Mouse (Mus musculus): ENCODE results near the gene 4930438A08Rik.
"Not testable (repeated sequence)": the region's sequence is repeated elsewhere in the genome, so short reads cannot be mapped to it uniquely, and the experiment has no call there.

The 4930438A08Rik gene

DNA sequence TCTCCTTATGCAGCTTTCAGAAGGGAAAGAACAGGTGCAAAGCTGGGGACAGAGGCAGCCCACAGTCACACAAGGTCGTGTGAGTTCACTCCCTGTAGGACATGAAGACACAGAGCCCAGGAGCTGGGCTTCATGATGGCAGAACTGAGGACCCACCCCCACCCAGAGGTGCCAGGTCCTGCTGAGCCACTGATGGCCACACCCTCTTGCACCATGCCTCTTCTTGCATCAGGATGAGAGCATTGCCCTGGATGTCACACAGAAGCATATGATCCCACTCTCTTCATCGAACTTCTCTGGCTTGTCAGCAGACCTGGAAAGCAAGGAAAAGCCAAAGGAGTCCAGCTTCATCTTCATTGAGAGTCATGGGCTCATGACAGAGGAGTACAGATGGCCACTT lies at the start of gene 4930438A08Rik:
4930438A08Rik (plus strand) TSS at position 228 of the 400 bp plus-strand sequence.
- DNase-seq, result no peak

- not testable (repeated sequence) for DNase-seq
Measured at GRCm38 (mm10) chr11:58224872-58225271, 49.7 kb upstream of the 4930438A08Rik start.

DNA sequence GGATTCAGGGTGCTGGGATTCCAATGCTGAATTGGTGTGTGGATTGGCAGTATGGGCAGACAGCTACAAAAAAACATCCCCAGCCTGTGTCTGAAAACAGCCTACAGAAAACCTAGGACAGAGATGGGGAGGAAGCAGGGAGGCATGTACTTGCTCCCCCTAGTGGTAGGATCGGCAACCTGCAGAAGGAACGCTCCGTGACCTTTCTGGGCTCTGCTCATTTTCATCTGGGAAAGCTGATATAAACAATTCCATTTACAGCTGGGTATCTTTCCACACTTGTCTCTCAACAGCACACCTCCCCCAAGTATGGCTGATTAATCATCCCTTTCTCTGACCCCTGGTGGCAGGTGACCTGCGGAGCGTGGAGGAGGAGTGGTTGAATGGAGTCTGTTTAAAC lies 48.9 kb upstream of the 4930438A08Rik start:
- DNase-seq, result peak; percentile 43

- no peak for DNase-seq
Measured at GRCm38 (mm10) chr11:58226425-58226824, 48.2 kb upstream of the 4930438A08Rik start.

GRCm38 (mm10) chr11:58228021-58228420 lies 46.6 kb upstream of the 4930438A08Rik start:
- not testable (repeated sequence) for DNase-seq

GRCm38 (mm10) chr11:58230396-58230910 lies 44.1 kb upstream of the 4930438A08Rik start:
- no peak for DNase-seq

GRCm38 (mm10) chr11:58231156-58231555 lies 43.4 kb upstream of the 4930438A08Rik start:
- no peak for DNase-seq

DNA sequence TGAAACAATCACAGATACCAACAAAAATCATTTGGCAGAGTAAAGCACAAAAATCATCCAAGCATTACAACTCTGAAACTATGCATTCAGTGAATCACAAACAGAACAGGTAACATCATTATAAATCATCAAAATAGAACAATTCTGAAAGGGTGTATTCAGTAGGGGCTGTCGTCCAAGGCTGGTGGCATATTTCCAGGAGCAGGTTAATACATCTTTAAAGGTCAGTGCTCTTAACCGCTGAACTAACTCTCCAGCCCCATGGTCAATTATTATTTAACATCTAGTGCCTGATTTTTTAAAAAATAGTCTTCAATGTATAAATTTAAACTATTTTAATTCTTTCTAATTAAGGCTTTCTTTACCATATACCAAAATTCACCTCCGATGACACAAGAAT lies 40.0 kb upstream of the 4930438A08Rik start:
- not testable (repeated sequence) for DNase-seq

DNA sequence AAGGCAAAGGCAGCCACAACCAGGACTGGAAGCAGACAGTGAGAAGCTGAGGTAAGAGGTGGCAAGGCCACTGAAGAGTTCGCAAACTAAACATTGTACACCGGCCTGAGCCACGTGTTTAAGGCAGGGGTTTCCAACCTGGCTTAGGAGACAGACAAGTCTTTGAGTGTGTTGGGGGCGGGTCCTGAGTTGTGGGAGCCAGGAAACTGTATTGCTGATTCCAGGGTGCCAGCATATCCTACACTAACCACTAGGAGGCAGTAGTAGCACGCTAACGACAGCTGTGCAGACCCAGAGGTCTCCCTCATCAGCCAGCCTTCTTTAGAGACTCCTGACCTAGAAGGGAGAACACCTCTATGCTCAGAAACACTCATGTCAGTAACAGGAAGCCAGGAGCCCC lies 39.4 kb upstream of the 4930438A08Rik start:
- no peak for DNase-seq

- no peak for DNase-seq
Measured at GRCm38 (mm10) chr11:58238840-58239791, 35.5 kb upstream of the 4930438A08Rik start.

DNA sequence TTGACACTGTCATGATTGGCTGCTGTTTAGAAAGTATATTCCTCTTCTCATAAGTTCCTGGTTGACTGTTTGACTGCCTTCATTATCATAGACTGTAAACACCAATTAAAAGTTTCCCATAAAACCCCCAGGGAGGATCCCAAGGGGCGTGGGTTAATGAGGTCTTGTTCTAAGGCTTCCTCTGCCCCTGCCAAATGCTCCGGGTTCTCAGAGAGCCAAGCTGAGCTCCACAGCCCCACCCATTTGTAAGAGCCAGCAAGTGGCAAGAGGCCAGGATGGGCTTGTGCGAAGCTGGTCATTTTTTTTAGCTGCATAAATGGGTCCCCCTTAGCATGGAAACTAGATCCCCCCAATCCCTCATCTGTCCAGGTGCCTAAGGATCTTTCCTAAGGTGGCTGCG lies 27.3 kb upstream of the 4930438A08Rik start:
- DNase-seq, result no peak

- no peak for DNase-seq
Measured at GRCm38 (mm10) chr11:58249203-58249981, 25.2 kb upstream of the 4930438A08Rik start.

DNA sequence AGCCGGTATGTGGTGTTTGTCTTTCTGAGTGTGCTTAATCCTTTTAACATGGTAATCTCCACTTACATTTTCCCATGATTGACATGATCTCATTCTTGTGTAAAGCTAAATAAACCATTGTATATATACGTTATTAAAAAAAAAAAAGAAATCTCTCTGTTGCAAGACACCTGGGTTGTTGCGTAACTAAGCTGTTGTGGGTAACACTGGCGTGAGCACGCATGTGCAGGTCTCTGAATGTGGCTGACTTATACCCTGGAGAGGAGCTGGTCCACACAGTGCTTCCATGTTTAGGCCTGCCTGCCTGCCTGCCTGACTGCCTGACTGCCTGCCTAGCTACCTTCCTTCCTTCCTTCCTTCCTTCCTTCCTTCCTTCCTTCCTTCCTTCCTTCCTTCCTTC lies 24.0 kb upstream of the 4930438A08Rik start:
- DNase-seq, result no peak

DNA sequence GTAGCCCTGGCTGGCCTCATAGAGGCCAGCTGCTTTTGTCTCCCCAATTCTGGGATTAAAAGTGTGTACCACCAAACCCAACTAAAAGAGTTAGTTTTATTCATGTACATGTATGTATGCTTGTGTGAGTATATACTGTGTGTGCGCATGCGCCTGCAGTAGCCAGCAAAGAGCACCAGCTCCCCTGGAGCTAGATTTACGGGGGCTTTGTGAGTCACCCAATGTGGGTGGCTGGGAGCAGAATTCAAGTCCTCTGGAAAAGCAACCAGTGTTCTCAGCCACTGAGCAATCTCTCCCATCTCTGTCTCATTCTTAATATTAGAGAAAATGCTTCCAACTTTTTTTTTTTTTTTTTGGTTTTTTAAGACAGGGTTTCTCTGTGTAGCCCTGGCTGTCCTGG lies 20.2 kb upstream of the 4930438A08Rik start:
- DNase-seq, result no peak

DNA sequence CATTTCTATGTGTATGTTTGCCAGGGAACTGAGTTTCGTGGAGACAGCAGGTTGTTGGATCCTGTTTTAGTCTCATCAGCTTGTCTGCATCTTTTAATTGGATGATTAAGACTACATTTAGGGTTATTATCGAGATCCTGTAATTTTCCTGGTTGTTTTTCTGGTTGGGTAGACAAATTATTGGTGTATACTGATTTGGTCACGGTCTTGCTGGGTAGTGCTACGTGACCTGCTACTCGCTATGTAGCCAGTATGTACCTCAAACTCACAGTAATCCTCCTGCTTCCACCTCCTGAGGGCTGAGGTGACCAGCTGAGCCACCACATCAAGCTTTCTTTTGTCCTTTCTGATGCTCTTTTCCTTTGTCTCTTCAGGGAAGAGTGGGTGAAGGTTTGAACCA lies 16.8 kb upstream of the 4930438A08Rik start:
- no peak for DNase-seq

GRCm38 (mm10) chr11:58260156-58260555 lies 14.4 kb upstream of the 4930438A08Rik start:
- no peak for DNase-seq

DNA sequence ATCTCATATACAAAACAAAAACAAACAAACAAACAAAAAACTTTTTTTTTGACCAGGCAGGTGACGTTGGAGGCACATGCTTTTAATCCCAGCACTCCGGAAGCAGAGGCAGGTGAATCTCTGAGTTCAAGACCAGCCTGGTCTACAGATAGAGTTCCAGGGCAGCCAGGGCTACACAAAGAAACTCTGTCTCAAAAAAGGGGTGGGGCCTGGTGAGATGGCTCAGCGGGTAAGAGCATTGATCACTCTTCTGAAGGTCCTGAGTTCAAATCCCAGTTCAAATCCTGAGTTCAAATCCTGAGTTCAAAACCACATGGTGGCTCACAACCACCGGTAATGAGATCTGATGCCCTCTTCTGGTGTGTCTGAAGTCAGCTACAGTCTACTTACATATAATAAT lies 12.8 kb upstream of the 4930438A08Rik start:
- no peak for DNase-seq

DNA sequence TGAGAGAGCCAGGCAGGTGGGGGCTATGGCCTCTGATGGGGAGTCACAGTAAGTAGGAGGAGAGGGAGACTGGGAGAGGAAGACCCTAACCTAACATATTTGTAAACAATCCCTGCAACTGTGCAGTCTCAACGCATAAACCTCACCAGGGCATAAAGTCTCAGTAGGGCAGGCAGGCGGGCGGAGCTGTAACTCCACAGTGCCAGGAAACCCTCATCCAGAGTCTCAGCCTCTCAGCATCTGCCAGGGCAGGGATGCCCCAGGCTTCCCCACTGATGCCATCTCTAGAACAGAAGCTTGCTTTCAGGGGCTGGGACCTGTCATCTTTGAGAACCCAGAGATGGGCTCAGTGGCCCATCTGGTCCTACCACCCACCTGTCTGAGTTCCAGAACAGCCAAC lies 12.3 kb upstream of the 4930438A08Rik start:
- no peak for DNase-seq

- DNase-seq, result no peak
Measured at GRCm38 (mm10) chr11:58263516-58263915, 11.1 kb upstream of the 4930438A08Rik start.

DNA sequence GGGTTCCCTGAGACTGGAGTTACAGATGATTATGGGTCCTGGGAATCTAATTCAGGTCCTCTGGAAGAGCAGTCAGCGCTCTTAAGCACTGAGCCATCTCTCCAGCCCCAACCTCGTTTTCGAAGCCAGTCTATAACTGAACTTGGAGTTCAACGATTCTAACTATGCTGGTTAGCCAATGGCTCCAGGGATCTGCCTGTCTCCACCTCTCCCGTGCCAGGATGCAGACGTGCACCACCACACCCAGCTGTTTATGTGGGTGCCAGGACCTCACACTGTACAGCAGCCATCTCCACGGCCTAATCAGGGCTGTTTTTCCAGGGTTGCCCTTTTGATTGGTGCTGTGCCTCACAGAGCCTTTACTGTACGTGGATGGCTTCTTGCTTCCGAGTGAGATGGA lies 10.1 kb upstream of the 4930438A08Rik start:
- no peak for DNase-seq

DNA sequence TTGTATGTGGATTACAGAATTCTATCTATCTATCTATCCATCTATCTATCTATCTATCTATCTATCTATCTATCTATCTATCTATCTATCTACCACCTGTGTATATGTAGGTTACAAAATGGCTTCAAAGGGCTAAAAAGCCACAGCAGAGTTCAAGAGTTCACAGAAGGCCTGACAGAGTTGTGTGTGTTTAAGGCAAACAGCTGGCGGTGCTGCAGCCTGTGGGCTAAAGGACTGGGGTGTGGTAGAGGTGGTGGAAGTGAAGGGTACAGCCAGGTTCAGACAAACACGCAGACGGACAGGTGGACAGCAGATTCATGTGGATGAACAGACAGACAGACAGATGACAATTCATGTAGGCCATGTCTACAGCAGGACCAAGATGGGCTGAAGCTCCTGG lies 6.3 kb upstream of the 4930438A08Rik start:
- DNase-seq, result no peak

DNA sequence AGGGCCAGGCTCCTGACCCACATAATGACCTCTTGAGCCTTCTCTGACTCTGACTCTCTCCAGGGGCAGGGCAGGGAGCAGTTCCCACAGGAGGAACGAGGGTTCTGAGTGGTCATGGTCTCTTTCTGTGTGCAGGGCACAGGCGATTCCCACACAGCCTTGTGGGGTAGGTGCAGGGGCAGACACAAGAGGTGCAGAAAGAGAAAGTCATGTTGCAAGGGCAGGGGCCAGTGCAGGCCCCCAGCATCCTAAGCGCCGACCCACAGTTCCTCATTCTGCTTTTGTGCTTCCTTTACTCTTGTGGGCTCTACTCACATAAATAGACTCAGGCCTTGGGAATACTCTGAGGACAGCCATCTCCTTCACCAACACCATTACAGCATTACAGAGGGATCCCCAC lies 1.2 kb downstream of the 4930438A08Rik start:
- DNase-seq, result no peak

- DNase-seq, result no peak
Measured at GRCm38 (mm10) chr11:58281970-58282496, 7.4 kb downstream of the 4930438A08Rik start.

Measured in layer of hippocampus, adult 9-11 months (tissue).